Mouse (Mus musculus) myocyte (in vitro differentiated cells): ENCODE measurements around the gene Wnk4.

Experiments used
- E2F4 ChIP-seq: IDR thresholded peaks from one replicate; pipeline ENCODE4 v1.6.1; 2011; ENCODE audit warnings: mild to moderate bottlenecking, control low read depth, moderate library complexity; ENCODE audit not compliant: insufficient read depth
- MAX ChIP-seq: IDR thresholded peaks from one replicate; pipeline ENCODE4 v1.6.1; 2011; ENCODE audit warnings: low read depth, mild to moderate bottlenecking, control low read depth
- MYOG ChIP-seq, 3 experiments: IDR thresholded peaks; one replicate each; pipeline ENCODE4 v1.6.1; 2011; ENCODE audit warnings: control low read depth in 2 of 3, low read depth in 2 of 3, mild to moderate bottlenecking in 2 of 3; ENCODE audit not compliant: insufficient read length in 2 of 3, control insufficient read depth in 1 of 3, insufficient read depth in 1 of 3
- POLR2A ChIP-seq: IDR thresholded peaks from one replicate; pipeline ENCODE4 v1.6.1; 2011; ENCODE audit warnings: low read depth, mild to moderate bottlenecking, control low read depth, moderate library complexity; ENCODE audit not compliant: insufficient read length
- USF1 ChIP-seq: IDR thresholded peaks from one replicate; pipeline ENCODE4 v1.6.1; 2011; ENCODE audit warnings: low read depth, mild to moderate bottlenecking, control low read depth, moderate library complexity

GRCm38 (mm10) chr11:101282896-101283295, 22.5 kb downstream of the Wnk4 start:
- TF ChIP-seq POLR2A (no peak), MAX (no peak), USF1 (no peak), E2F4 (no peak), MYOG (IDR thresholded peaks at IDR 0.05; ENCODE audit: control insufficient read depth in 1 of 3, insufficient read depth in 1 of 3, insufficient read length in 2 of 3, low read depth in 2 of 3) (no peak)
